Mouse (Mus musculus): ENCODE data around the gene Crxos. TPM values are rescaled to one million over a fixed set of nuclear protein-coding genes. Genes with fewer than 3 reads are reported as not detected.

The Crxos gene
- polyA plus RNA-seq, 1 experiment from 2014 or later, result not detected

GRCm38 (mm10) chr7:15922220-15922773 is 39.9 kb downstream of the Crxos start, which contains the start of gene Selenow:
Gene Selenow, minus strand, starts transcription at chr7:15922402.
- H3K36me3 ChIP-seq, result peaks cover 33% of the 10 kb centered on the region
- WGBS, result 0% methylated on average over 33 of the region's 33 CpGs
- no peaks in the 10 kb centered on the region for H3K9me3 ChIP-seq
- H3K9ac ChIP-seq, result peak within 1 kb of the TSS; percentile 81
- H3K4me3 ChIP-seq, result peak within 1 kb of the TSS; percentile 70
- ATAC-seq (ENCODE audit: insufficient number of reproducible peaks, insufficient read depth, low FRiP score, low TSS enrichment, low read depth), result peak; percentile 88
- H3K4me1 ChIP-seq, result peaks cover 23% of the 10 kb centered on the region
- H3K4me2 ChIP-seq, result peak within 1 kb of the TSS; percentile 73
- peak within 1 kb of the TSS; percentile 91 for H3K27ac ChIP-seq
- H3K27me3 ChIP-seq, result no peaks in the 10 kb centered on the region

- ATAC-seq (ENCODE audit: insufficient number of reproducible peaks, insufficient read depth, low FRiP score, low TSS enrichment, low read depth), result no peak
Observed at GRCm38 (mm10) chr7:15929910-15930309, 47.5 kb downstream of the Crxos start.

GRCm38 (mm10) chr7:15930543-15930942 is 48.1 kb downstream of the Crxos start:
- Histone ChIP-seq H3K36me3 (peaks cover 8% of the 10 kb centered on the region), H3K9me3 (0 out of 2 replicates have a peak, but pooled peaks cover 5% of the 10 kb centered on the region), H3K27me3 (no peaks in the 10 kb centered on the region), H3K9ac (no peak overlapping the region), H3K4me3 (no peak overlapping the region), H3K4me2 (no peak overlapping the region), H3K4me1 (peaks cover 9% of the 10 kb centered on the region), H3K27ac (no peak overlapping the region)
- 64% methylated on average over 2 of the region's 2 CpGs for WGBS
- ATAC-seq (ENCODE audit: insufficient number of reproducible peaks, insufficient read depth, low FRiP score, low TSS enrichment, low read depth), result no peak

More at GRCm38 (mm10) chr7:15929910-15930309, 47.5 kb downstream of the Crxos start:
- H3K9me3 ChIP-seq, result no peaks in the 10 kb centered on the region
- H3K4me3 ChIP-seq, result no peak overlapping the region
- WGBS, result 26% methylated on average over 4 of the region's 4 CpGs
- no peak overlapping the region for H3K9ac ChIP-seq
- H3K27ac ChIP-seq, result no peak overlapping the region
- 0 out of 2 replicates have a peak, but pooled peaks cover 3% of the 10 kb centered on the region for H3K36me3 ChIP-seq
- no peaks in the 10 kb centered on the region for H3K27me3 ChIP-seq
- peaks cover 9% of the 10 kb centered on the region for H3K4me1 ChIP-seq
- H3K4me2 ChIP-seq, result no peak overlapping the region

- 0 out of 2 replicates have a peak, but pooled peaks cover 5% of the 10 kb centered on the region for H3K9me3 ChIP-seq
- no peak overlapping the region for H3K9ac ChIP-seq
- no peak overlapping the region for H3K4me2 ChIP-seq
- no peak for ATAC-seq (ENCODE audit: insufficient number of reproducible peaks, insufficient read depth, low FRiP score, low TSS enrichment, low read depth)
- no peaks in the 10 kb centered on the region for H3K27me3 ChIP-seq
- no peak overlapping the region for H3K27ac ChIP-seq
- H3K4me1 ChIP-seq, result peaks cover 9% of the 10 kb centered on the region
- peaks cover 19% of the 10 kb centered on the region for H3K36me3 ChIP-seq
- H3K4me3 ChIP-seq, result no peak overlapping the region
- 69% methylated on average over 3 of the region's 3 CpGs for WGBS
Observed at GRCm38 (mm10) chr7:15931635-15932034, 49.2 kb downstream of the Crxos start.

- Histone ChIP-seq H3K4me2 (no peak overlapping the region), H3K4me1 (peaks cover 9% of the 10 kb centered on the region), H3K9me3 (0 out of 2 replicates have a peak, but pooled peaks cover 5% of the 10 kb centered on the region), H3K4me3 (no peak overlapping the region), H3K27me3 (no peaks in the 10 kb centered on the region), H3K36me3 (peaks cover 39% of the 10 kb centered on the region), H3K27ac (peak overlapping the region; percentile 55), H3K9ac (0 out of 2 replicates have a peak overlapping the region, but pooled peaks have one; percentile 40)
- 42% methylated on average over 16 of the region's 16 CpGs for WGBS
- ATAC-seq (ENCODE audit: insufficient number of reproducible peaks, insufficient read depth, low FRiP score, low TSS enrichment, low read depth), result no peak
Observed at GRCm38 (mm10) chr7:15933437-15934359, 51.3 kb downstream of the Crxos start.

GRCm38 (mm10) chr7:15937491-15937890 is 55.1 kb downstream of the Crxos start:
- H3K4me1 ChIP-seq, result peaks cover 9% of the 10 kb centered on the region
- H3K9me3 ChIP-seq, result 0 out of 2 replicates have a peak, but pooled peaks cover 5% of the 10 kb centered on the region
- WGBS, result 90% methylated on average over 5 of the region's 5 CpGs
- no peak overlapping the region for H3K4me2 ChIP-seq
- no peak for ATAC-seq (ENCODE audit: insufficient number of reproducible peaks, insufficient read depth, low FRiP score, low TSS enrichment, low read depth)
- H3K36me3 ChIP-seq, result peaks cover 77% of the 10 kb centered on the region
- H3K27ac ChIP-seq, result no peak overlapping the region
- H3K4me3 ChIP-seq, result no peak overlapping the region
- no peak overlapping the region for H3K9ac ChIP-seq
- H3K27me3 ChIP-seq, result no peaks in the 10 kb centered on the region

GRCm38 (mm10) chr7:15938621-15939020 is 56.2 kb downstream of the Crxos start:
- 0 out of 2 replicates have a peak, but pooled peaks cover 5% of the 10 kb centered on the region for H3K9me3 ChIP-seq
- H3K9ac ChIP-seq, result no peak overlapping the region
- no peak overlapping the region for H3K4me3 ChIP-seq
- H3K4me1 ChIP-seq, result peaks cover 5% of the 10 kb centered on the region
- no peak for ATAC-seq (ENCODE audit: insufficient number of reproducible peaks, insufficient read depth, low FRiP score, low TSS enrichment, low read depth)
- 92% methylated on average over 3 of the region's 3 CpGs for WGBS
- no peaks in the 10 kb centered on the region for H3K27me3 ChIP-seq
- H3K36me3 ChIP-seq, result peaks cover 89% of the 10 kb centered on the region
- H3K27ac ChIP-seq, result no peak overlapping the region
- H3K4me2 ChIP-seq, result no peak overlapping the region

GRCm38 (mm10) chr7:15944311-15944710 is 61.9 kb downstream of the Crxos start:
- H3K27me3 ChIP-seq, result no peaks in the 10 kb centered on the region
- H3K4me2 ChIP-seq, result peak overlapping the region; percentile 87
- H3K4me3 ChIP-seq, result peak overlapping the region; percentile 74; the same call in 1 of the 2 replicates
- 0 out of 2 replicates have a peak overlapping the region, but pooled peaks have one; percentile 1 for H3K9ac ChIP-seq
- ATAC-seq (ENCODE audit: insufficient number of reproducible peaks, insufficient read depth, low FRiP score, low TSS enrichment, low read depth), result no peak
- H3K4me1 ChIP-seq, result peaks cover 29% of the 10 kb centered on the region
- 76% methylated on average over 1 of the region's 1 CpGs for WGBS
- peaks cover 52% of the 10 kb centered on the region for H3K36me3 ChIP-seq
- H3K9me3 ChIP-seq, result no peaks in the 10 kb centered on the region
- H3K27ac ChIP-seq, result 0 out of 2 replicates have a peak overlapping the region, but pooled peaks have one; percentile 12

GRCm38 (mm10) chr7:15945211-15945610 is 62.8 kb downstream of the Crxos start:
- H3K4me1 ChIP-seq, result peaks cover 31% of the 10 kb centered on the region
- H3K36me3 ChIP-seq, result peaks cover 51% of the 10 kb centered on the region
- H3K4me3 ChIP-seq, result peak overlapping the region; percentile 74
- WGBS, result 7% methylated on average over 8 of the region's 8 CpGs
- peak overlapping the region; percentile 96 for H3K27ac ChIP-seq
- no peak for ATAC-seq (ENCODE audit: insufficient number of reproducible peaks, insufficient read depth, low FRiP score, low TSS enrichment, low read depth)
- no peaks in the 10 kb centered on the region for H3K27me3 ChIP-seq
- peak overlapping the region; percentile 87 for H3K4me2 ChIP-seq
- no peaks in the 10 kb centered on the region for H3K9me3 ChIP-seq
- H3K9ac ChIP-seq, result peak overlapping the region; percentile 83

- 2% methylated on average over 59 of the region's 59 CpGs for WGBS
- Histone ChIP-seq H3K4me2 (peak within 1 kb of the TSS; percentile 87), H3K4me3 (peak within 1 kb of the TSS; percentile 74), H3K36me3 (peaks cover 51% of the 10 kb centered on the region), H3K4me1 (peaks cover 31% of the 10 kb centered on the region), H3K9ac (peak within 1 kb of the TSS; percentile 83), H3K27me3 (no peaks in the 10 kb centered on the region), H3K27ac (peak within 1 kb of the TSS; percentile 96), H3K9me3 (no peaks in the 10 kb centered on the region)
- peak; percentile 88 for ATAC-seq (ENCODE audit: insufficient number of reproducible peaks, insufficient read depth, low FRiP score, low TSS enrichment, low read depth)
Observed at GRCm38 (mm10) chr7:15945721-15946536, 63.5 kb downstream of the Crxos start, which contains the start of gene Nop53. Gene Nop53, minus strand, starts transcription at chr7:15946074.

Data from embryonic facial prominence, embryonic 13.5 days (tissue).